Mouse (Mus musculus): ENCODE measurements around the gene Ivd. TPM values are rescaled to one million over a fixed set of nuclear protein-coding genes. Genes with fewer than 3 reads are reported as not detected.

The Ivd gene
- polyA plus RNA-seq (2015; fragmentation: Nextera tagmentation; extraction: Ambion mirVana), result 35.8 and 43.5 TPM in 2 replicates

DNA sequence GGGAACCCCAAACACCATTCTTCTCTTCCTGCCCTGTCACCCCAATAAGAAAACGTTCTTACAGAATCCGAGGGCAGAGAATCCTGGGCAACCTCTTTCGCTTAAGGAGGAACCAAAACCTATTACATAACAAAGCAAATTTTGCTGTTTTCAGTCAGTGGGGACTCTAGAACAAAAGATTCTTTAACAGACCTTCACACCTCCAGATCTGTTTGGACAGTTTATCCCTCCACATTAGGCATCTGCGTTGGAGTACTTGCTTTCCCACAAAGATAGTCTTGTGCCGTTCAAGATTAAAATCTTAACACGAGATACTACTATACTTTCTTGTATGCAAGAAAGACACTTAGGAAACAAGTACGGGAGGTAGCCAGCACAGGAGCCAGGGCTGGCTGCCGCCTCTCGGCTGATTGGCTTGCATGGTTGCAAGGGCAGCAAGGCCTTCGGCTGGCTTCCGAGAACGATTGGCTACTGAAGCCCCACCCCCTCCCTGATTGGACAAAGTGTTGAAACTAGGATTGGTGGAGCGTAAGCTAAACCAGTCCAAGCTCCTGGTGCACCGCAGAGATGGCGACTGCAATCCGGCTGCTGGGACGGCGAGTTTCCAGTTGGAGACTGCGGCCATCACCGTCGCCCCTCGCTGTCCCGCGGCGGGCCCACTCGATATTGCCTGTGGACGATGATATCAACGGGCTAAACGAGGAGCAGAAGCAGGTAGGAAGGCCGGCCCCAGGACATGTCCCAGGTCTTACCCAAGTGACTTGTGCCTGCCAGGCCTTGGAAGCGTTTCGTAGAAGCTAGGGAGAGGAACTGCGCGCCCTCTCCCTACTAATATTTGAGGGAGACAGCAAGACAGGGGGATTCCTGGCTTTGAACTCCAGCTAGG is at the start of gene Ivd:
Gene Ivd (plus strand): TSS at position 501 of the 886 bp plus-strand sequence.
- H3K4me3 ChIP-seq (replicated peaks), result peak within 1 kb of the TSS; percentile 65
- peaks cover 16% of the 10 kb centered on the region for H3K27me3 ChIP-seq
- WGBS (ENCODE audit: insufficient replicate concordance), result under 1% methylated on average over 34 of the region's 34 CpGs
- peaks cover 29% of the 10 kb centered on the region for H3K4me1 ChIP-seq (replicated peaks)
- H3K9me3 ChIP-seq (replicated peaks), result no peaks in the 10 kb centered on the region
- H3K4me2 ChIP-seq, result peak within 1 kb of the TSS; percentile 78
- peak within 1 kb of the TSS; percentile 57 for H3K9ac ChIP-seq
- H3K27ac ChIP-seq (replicated peaks), result peak within 1 kb of the TSS; percentile 63
- H3K36me3 ChIP-seq (replicated peaks), result no peaks in the 10 kb centered on the region
- ATAC-seq (ENCODE audit: insufficient read depth), result peak; percentile 100

DNA sequence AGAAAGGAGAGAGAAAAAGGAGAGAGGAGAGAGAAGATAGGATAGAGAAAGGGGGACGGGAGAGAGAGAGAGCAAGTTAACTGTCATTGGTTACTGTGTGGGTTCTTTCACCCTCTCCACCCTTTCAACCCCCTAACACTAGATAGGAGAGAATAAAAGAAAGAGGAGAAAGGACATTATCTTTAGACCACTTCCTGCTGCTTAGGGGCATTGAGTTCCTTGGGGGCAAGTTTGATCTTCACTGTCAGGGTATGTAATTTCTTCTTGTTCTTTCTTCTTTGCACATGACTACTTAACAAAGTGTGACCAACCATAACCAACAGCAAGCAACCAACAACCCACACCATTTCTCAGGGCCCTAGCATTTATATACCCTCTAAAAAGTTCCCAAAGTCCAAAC is 49.0 kb upstream of the Ivd start:
- no peak overlapping the region for H3K27ac ChIP-seq (replicated peaks)
- peaks cover 22% of the 10 kb centered on the region for H3K36me3 ChIP-seq (replicated peaks)
- no peak overlapping the region for H3K9ac ChIP-seq
- H3K4me3 ChIP-seq (replicated peaks), result no peak overlapping the region
- H3K9me3 ChIP-seq (replicated peaks), result no peaks in the 10 kb centered on the region
- 8% methylated on average over 1 of the region's 1 CpGs for WGBS (ENCODE audit: insufficient replicate concordance)
- no peak for ATAC-seq (ENCODE audit: insufficient read depth)
- no peak overlapping the region for H3K4me2 ChIP-seq
- no peaks in the 10 kb centered on the region for H3K27me3 ChIP-seq
- H3K4me1 ChIP-seq (replicated peaks), result peaks cover 28% of the 10 kb centered on the region

DNA sequence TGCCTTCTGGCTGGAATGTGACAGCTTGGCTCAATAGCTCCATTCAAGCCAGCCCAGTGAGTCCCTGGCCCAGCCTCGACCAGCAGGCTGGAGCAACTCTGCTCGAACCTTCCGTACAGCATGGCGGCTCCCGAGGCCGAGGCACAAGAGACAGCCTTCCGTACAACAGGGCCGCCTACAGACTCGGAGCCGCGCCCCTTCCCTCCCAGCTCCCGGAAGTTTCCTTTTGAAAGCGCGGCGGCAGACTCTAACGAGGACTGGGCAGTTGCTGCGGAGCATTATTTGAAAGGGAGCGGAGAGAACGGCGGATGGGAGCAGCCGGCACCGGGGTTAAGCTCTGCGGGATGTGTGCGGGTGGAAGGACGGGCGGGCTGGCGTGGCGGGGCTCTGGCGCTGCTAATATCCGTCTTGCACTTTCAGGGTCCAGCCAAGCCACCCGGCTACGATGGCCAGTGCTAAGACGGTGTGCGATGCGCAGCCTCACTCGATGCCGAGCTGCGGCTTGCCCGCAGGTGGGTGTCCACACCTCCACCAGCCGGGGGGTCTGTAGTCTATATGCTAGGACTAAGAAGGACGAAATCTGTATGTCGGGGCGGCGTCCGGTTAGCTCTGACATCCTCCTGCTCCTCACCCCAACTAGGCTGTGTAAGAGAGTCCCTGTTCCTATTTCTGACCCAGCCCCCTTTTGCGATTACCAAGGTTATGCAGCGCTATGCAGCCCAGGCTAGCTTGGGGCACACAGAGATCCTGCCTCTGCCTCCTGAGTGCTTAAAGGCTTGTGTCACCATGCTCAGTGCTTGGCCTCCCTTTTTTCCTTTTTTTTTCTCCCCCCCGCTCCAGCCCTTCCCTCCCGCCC is 47.5 kb upstream of the Ivd start, which contains the start of gene Knstrn:
Gene Knstrn (plus strand): TSS at position 23 of the 856 bp plus-strand sequence.
- H3K9me3 ChIP-seq (replicated peaks), result no peaks in the 10 kb centered on the region
- H3K4me1 ChIP-seq (replicated peaks), result peaks cover 28% of the 10 kb centered on the region
- peak within 1 kb of the TSS; percentile 78 for H3K4me2 ChIP-seq
- H3K27ac ChIP-seq (replicated peaks), result peak within 1 kb of the TSS; percentile 93
- peak; percentile 97 for ATAC-seq (ENCODE audit: insufficient read depth)
- peak within 1 kb of the TSS; percentile 93 for H3K9ac ChIP-seq
- H3K36me3 ChIP-seq (replicated peaks), result peaks cover 36% of the 10 kb centered on the region
- H3K4me3 ChIP-seq (replicated peaks), result peak within 1 kb of the TSS; percentile 92
- H3K27me3 ChIP-seq, result no peaks in the 10 kb centered on the region
- under 1% methylated on average over 49 of the region's 49 CpGs for WGBS (ENCODE audit: insufficient replicate concordance)

DNA sequence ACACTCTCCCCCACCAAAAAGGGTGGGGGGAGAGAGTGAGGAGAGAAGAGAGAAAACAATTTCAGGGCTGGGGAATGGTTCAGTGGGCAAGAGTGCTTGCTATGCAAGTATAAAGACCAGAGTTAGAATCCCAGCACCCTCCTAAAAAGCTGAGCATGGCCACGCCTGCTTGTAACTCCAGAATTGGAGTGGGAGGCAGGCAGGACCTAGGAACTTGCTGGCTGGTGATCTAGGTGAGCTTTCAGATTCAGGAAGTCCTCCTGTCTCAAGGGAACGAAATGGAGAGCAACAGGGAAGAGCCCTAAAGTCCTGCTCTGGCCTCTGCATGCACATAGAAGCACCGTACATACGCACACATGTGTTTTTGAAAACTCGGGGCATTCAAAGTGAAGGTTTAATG is 39.0 kb upstream of the Ivd start:
- no peak overlapping the region for H3K9ac ChIP-seq
- no peak overlapping the region for H3K4me3 ChIP-seq (replicated peaks)
- peaks cover 84% of the 10 kb centered on the region for H3K36me3 ChIP-seq (replicated peaks)
- peaks cover 5% of the 10 kb centered on the region; the same call in 1 of the 2 replicates for H3K9me3 ChIP-seq (replicated peaks)
- ATAC-seq (ENCODE audit: insufficient read depth), result no peak
- WGBS (ENCODE audit: insufficient replicate concordance), result 77% methylated on average over 5 of the region's 5 CpGs
- H3K27ac ChIP-seq (replicated peaks), result no peak overlapping the region
- no peaks in the 10 kb centered on the region for H3K4me1 ChIP-seq (replicated peaks)
- H3K4me2 ChIP-seq, result no peak overlapping the region
- no peaks in the 10 kb centered on the region for H3K27me3 ChIP-seq

DNA sequence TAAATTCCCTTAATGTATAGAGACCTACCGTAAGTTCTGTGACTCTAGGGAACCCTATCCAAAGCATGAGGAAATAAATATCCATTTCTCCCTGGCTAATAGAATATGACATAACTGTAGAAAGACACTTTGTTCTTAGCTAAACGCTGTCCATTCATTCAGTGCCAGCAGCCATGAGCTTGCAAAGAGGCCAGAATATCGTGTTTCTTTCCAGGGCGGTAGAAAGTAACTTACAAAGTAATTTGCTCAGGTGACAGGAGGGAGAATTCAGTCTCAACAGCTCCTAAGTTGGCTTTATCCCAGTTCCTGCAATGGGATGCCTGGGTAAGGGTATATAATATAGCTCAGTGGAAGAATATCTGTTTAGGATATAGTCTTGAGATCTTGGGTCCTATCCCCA is 37.4 kb upstream of the Ivd start:
- H3K4me3 ChIP-seq (replicated peaks), result no peak overlapping the region
- WGBS (ENCODE audit: insufficient replicate concordance), result 97% methylated on average over 4 of the region's 4 CpGs
- H3K36me3 ChIP-seq (replicated peaks), result peaks cover 84% of the 10 kb centered on the region

DNA sequence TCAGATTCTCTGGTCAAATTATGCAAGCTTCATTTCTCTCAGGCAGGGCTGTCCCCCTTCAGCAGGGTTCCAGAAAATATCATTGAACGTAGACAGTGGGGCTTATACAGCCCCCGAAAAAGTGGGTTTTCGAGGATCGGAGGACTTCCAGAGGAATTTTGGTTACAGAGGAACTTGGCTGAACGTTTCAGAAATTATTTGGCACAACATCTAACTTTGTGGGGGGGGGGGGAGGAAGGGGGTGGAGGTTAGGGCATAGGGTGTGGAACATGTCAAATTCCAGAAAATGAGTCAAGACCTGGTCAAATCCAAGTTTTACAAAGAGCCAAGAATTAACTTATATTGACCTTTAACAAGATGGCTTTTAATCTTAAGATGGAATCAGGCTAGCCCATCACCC is 32.7 kb upstream of the Ivd start:
- Histone ChIP-seq H3K27me3 (no peaks in the 10 kb centered on the region), H3K36me3 (replicated peaks) (peaks cover 92% of the 10 kb centered on the region), H3K4me2 (no peak overlapping the region), H3K4me3 (replicated peaks) (no peak overlapping the region), H3K4me1 (replicated peaks) (no peaks in the 10 kb centered on the region), H3K27ac (replicated peaks) (no peak overlapping the region), H3K9me3 (replicated peaks) (peaks cover 5% of the 10 kb centered on the region; the same call in 1 of the 2 replicates), H3K9ac (no peak overlapping the region)
- ATAC-seq (ENCODE audit: insufficient read depth), result no peak
- 87% methylated on average over 5 of the region's 5 CpGs for WGBS (ENCODE audit: insufficient replicate concordance)

More for the DNA sequence above, 37.4 kb upstream of the Ivd start:
- Histone ChIP-seq H3K9ac (no peak overlapping the region), H3K4me1 (replicated peaks) (no peaks in the 10 kb centered on the region), H3K27me3 (no peaks in the 10 kb centered on the region), H3K4me2 (no peak overlapping the region), H3K9me3 (replicated peaks) (peaks cover 5% of the 10 kb centered on the region; the same call in 1 of the 2 replicates), H3K27ac (replicated peaks) (no peak overlapping the region)
- ATAC-seq (ENCODE audit: insufficient read depth), result no peak

DNA sequence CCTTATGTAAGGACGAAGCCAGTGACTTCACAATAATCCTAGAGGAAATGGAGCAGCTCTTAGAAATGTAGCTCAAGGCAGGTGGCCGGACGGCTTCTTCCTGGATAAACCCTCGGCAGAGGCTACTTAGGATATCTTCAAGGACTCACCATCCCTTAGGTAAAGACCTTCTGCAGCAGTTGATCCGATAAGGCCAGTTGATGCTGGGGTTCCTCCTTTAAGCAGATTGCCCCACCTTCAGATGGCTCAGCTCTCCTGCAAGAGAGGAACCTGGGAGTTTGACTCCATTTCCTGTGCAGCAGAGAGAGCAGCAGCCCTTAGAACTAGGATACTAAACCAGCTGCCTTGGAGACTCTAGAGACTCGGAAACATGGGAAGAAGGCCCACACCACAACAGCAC is 27.7 kb upstream of the Ivd start:
- H3K4me2 ChIP-seq, result no peak overlapping the region
- WGBS (ENCODE audit: insufficient replicate concordance), result 85% methylated on average over 6 of the region's 6 CpGs
- H3K9me3 ChIP-seq (replicated peaks), result no peaks in the 10 kb centered on the region
- H3K4me3 ChIP-seq (replicated peaks), result no peak overlapping the region
- H3K4me1 ChIP-seq (replicated peaks), result 0 out of 2 replicates have a peak, but pooled peaks cover 3% of the 10 kb centered on the region
- ATAC-seq (ENCODE audit: insufficient read depth), result no peak
- H3K27me3 ChIP-seq, result peaks cover under 1% of the 10 kb centered on the region; the same call in 1 of the 2 replicates
- no peak overlapping the region for H3K9ac ChIP-seq
- no peak overlapping the region for H3K27ac ChIP-seq (replicated peaks)
- H3K36me3 ChIP-seq (replicated peaks), result peaks cover 79% of the 10 kb centered on the region

DNA sequence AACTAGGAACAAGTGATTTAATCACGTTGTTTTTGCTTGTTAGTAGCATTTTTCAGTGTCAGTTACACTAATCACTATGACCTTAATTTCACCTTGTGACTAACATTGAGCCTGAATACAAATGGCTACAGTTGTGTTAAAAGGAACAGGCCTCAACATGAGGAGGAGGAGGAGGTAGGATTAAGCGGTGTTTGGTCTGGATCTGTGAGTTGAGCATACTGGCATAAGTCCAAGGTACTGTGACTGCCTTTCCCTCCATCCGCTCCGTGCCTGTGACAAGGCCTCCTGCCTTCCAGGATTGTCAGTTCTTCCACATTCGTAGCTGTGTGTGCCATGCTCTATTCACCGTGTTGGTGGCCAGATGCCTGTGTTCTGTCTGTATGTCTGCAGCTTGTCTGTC is 26.6 kb upstream of the Ivd start:
- H3K27ac ChIP-seq (replicated peaks), result no peak overlapping the region
- no peak for ATAC-seq (ENCODE audit: insufficient read depth)
- no peak overlapping the region for H3K4me3 ChIP-seq (replicated peaks)
- 83% methylated on average over 6 of the region's 6 CpGs for WGBS (ENCODE audit: insufficient replicate concordance)
- peaks cover 68% of the 10 kb centered on the region for H3K36me3 ChIP-seq (replicated peaks)
- no peak overlapping the region for H3K9ac ChIP-seq
- H3K4me2 ChIP-seq, result no peak overlapping the region
- 0 out of 2 replicates have a peak, but pooled peaks cover 3% of the 10 kb centered on the region for H3K4me1 ChIP-seq (replicated peaks)
- H3K27me3 ChIP-seq, result peaks cover 4% of the 10 kb centered on the region
- H3K9me3 ChIP-seq (replicated peaks), result no peaks in the 10 kb centered on the region

DNA sequence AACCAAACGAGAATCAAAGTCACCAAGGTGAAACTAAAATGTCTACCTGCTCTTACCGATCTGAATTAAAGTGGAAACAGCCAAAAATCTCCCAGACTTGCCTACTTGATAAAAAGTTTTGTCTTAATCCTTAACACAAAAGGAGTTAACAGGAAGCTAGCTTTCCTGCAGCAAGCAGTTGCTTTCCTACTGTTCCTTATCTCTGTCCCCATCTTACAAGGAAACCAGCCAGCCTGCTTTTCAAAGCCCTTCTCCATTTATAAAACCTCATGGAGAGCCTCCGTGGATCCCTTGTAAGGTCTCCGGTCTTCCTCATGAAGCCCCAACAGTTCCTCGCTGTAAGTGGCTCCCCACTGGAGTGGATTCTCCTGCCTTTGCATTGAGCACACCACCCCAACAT is 23.4 kb upstream of the Ivd start:
- ATAC-seq (ENCODE audit: insufficient read depth), result no peak
- Histone ChIP-seq H3K36me3 (replicated peaks) (peaks cover 36% of the 10 kb centered on the region), H3K9me3 (replicated peaks) (no peaks in the 10 kb centered on the region), H3K9ac (no peak overlapping the region), H3K4me3 (replicated peaks) (no peak overlapping the region), H3K4me1 (replicated peaks) (peaks cover 21% of the 10 kb centered on the region), H3K4me2 (no peak overlapping the region), H3K27me3 (peaks cover 17% of the 10 kb centered on the region), H3K27ac (replicated peaks) (no peak overlapping the region)
- WGBS (ENCODE audit: insufficient replicate concordance), result 18% methylated on average over 5 of the region's 5 CpGs

DNA sequence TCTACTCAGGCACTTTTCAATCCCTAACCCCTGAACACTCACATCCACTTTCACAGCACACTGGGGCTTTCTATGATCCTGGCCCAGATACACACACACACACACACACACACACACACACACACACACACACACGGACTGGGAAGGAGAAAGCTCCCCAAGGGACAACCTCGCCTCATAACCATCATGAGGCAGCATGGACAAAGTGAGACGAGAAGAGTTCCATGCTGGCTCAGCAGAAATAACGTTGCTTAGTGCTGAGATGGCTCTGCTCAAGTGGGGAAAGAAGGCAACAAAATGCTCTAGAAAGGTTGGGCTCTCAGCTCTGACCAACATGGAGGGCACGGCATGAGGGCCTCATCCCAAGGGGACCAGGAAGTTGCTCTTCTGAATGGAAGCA is 20.6 kb upstream of the Ivd start:
- no peak overlapping the region for H3K4me2 ChIP-seq
- H3K9ac ChIP-seq, result no peak overlapping the region
- peaks cover 8% of the 10 kb centered on the region for H3K36me3 ChIP-seq (replicated peaks)
- no peak overlapping the region for H3K4me3 ChIP-seq (replicated peaks)
- H3K9me3 ChIP-seq (replicated peaks), result no peaks in the 10 kb centered on the region
- H3K27ac ChIP-seq (replicated peaks), result no peak overlapping the region
- ATAC-seq (ENCODE audit: insufficient read depth), result peak; percentile 48; the same call in 1 of the 2 replicates
- H3K27me3 ChIP-seq, result peaks cover 29% of the 10 kb centered on the region
- H3K4me1 ChIP-seq (replicated peaks), result peaks cover 23% of the 10 kb centered on the region
- WGBS (ENCODE audit: insufficient replicate concordance), result 61% methylated on average over 5 of the region's 5 CpGs

DNA sequence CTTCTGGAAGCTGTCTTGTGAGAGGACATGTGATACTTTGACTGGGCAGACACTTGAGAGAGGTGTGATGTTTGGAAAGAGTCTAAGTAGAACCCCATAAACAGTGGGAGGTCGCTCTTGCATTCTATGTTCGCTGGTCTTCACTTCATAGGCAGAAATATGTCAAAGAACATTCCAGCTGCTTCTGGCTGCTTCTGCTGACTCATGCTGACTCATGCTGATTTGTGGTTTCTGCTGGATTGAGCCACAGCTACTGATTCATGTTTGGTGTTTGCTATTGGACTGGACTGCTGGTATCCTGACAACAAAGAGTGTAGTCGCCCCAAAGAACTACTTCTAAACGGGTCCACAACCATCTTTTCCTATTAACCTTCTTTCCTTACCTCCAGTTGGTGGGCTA is 20.0 kb upstream of the Ivd start:
- H3K4me3 ChIP-seq (replicated peaks), result no peak overlapping the region
- peak overlapping the region; percentile 74 for H3K27ac ChIP-seq (replicated peaks)
- WGBS (ENCODE audit: insufficient replicate concordance), result 58% methylated on average over 4 of the region's 4 CpGs
- H3K27me3 ChIP-seq, result peaks cover 29% of the 10 kb centered on the region
- H3K36me3 ChIP-seq (replicated peaks), result 0 out of 2 replicates have a peak, but pooled peaks cover 2% of the 10 kb centered on the region
- no peak overlapping the region for H3K9ac ChIP-seq
- peak overlapping the region; percentile 38 for H3K4me2 ChIP-seq
- ATAC-seq (ENCODE audit: insufficient read depth), result peak; percentile 72
- H3K9me3 ChIP-seq (replicated peaks), result no peaks in the 10 kb centered on the region
- peaks cover 25% of the 10 kb centered on the region for H3K4me1 ChIP-seq (replicated peaks)

Data from liver, embryonic 15.5 days (tissue).